Mouse (Mus musculus) erythroblast, embryonic 14.5 days (primary cell): ENCODE data around the gene Tmem170.

Source experiments
- GATA1 ChIP-seq: IDR thresholded peaks from 2 replicates; pipeline ENCODE4 v1.6.1; 2012; ENCODE audit warnings: low read length, inconsistent platforms, mixed read lengths
- TAL1 ChIP-seq: IDR thresholded peaks from 3 replicates; pipeline ENCODE4 v1.6.1; 2012; ENCODE audit warnings: low read length, inconsistent platforms, mixed read lengths

GRCm38 (mm10) chr8:111909621-111910450 lies 33.3 kb upstream of the Tmem170 start, which contains the start of gene Chst5:
- no peak for TF ChIP-seq TAL1
- no peak for TF ChIP-seq GATA1
